17 mouse cellular contexts compared by ENCODE assay signal in the genomic region with DNA sequence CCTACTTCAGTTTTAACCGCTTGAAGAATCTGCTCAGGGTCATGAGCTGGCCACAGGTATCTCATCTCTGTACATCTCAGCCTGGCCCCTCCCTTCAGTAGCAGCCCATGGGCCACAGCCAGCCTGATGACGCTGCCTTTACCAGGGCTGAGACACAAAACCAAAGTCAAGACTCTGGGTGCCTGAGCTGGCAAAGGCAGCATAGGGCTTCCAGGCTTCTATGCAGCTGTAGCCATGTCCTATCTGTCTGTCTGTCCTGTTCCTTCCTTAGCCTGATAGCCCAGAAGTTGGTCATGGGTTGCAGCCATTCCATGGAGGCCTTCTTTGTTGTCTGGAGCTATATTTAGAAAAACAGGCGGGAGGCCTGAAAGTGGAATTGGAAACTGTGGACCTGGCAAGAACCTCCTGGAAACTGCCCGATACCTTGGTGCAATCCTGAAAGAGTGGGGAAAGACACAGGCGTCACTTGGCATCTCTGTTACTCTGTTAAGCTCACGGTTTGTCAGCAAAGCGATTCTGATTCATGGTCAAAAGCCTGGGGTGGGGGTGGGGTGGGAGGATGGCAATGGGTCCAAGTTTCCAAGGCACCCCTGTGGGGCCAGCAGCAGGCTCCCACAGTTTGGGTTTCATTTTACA. TPM values are rescaled to one million over a fixed set of nuclear protein-coding genes. Genes with fewer than 3 reads are reported as not detected.
DNase-seq lines count a peak whose midpoint lies in the region; TF ChIP-seq lines count a peak whose summit lies in the region.
"Had no signal": no experiment of that assay in that cellular context is flagged by ENCODE, and none has a peak within 500 bp of the region (broad histone marks: within the 10 kb centered on the region; RNA-seq: fewer than 3 reads in every experiment).

No protein-coding gene starts in this region.

- no peak overlapping the region for H3K9ac ChIP-seq in heart, adult 2 months (ENCODE audit: low read depth, low read length)
- H3K9ac ChIP-seq: embryonic facial prominence, embryonic 15.5 days; forebrain, embryonic 13.5 days; hindbrain, embryonic 15.5 days; liver, embryonic 14.5 days; neural tube, embryonic 13.5 days had no signal

- peak; percentile 63 for DNase-seq in adrenal gland, adult 2 months
- DNase-seq in adrenal gland, adult 8-10 months = no peak
- peak in 1 of 2 experiments; percentile 31 for DNase-seq in heart, adult 2 months
- no peak for DNase-seq in heart, postnatal 4 days
- peak; percentile 44 for DNase-seq in cerebellum, adult 8-10 months
- DNase-seq in heart, postnatal 36 days = peak; percentile 14 to 31
- DNase-seq in layer of hippocampus, postnatal 25 days (ENCODE audit: extremely low spot score in 1 of 2, low spot score in 1 of 2) = no peak
- no peak for DNase-seq in right cerebral cortex, postnatal 4 days
- DNase-seq: kidney, postnatal 10 days; lung, postnatal 10 days; thymus, adult 18-20 months had no signal

- H3K4me3 ChIP-seq in heart, adult 2 months = no peak overlapping the region
- H3K4me3 ChIP-seq: embryonic facial prominence, embryonic 15.5 days; forebrain, embryonic 13.5 days; hindbrain, embryonic 15.5 days; megakaryocyte, embryonic 14.5 days; neural tube, embryonic 13.5 days had no signal

- 56% methylated on average over 7 of the region's 7 CpGs for WGBS in heart, adult 2 months

- H3K4me1 ChIP-seq in heart, adult 2 months (ENCODE audit: control insufficient read depth, insufficient read depth, low read length) = peaks cover 11% of the 10 kb centered on the region

- no peaks in the 10 kb centered on the region for H3K36me3 ChIP-seq in heart, adult 2 months (ENCODE audit: control insufficient read depth, insufficient read depth, low read length)
- H3K36me3 ChIP-seq: embryonic facial prominence, embryonic 15.5 days; hindbrain, embryonic 15.5 days; neural tube, embryonic 13.5 days had no signal

- no peak for TF ChIP-seq EP300 in heart, adult 2 months (IDR thresholded peaks at IDR 0.05; ENCODE audit: insufficient read depth, low read depth, low read length)

- intact Hi-C loops in heart, adult 2 months (cut with DNase I) = no loop called here
- intact Hi-C loops in heart, postnatal 36 days (cut with DNase I) = no loop called here

- H3K27me3 ChIP-seq in heart, adult 2 months (ENCODE audit: control insufficient read depth, insufficient read depth, low read length) = no peaks in the 10 kb centered on the region
- H3K27me3 ChIP-seq: embryonic facial prominence, embryonic 15.5 days; forebrain, embryonic 13.5 days; hindbrain, embryonic 15.5 days; neural tube, embryonic 13.5 days had no signal

- TF ChIP-seq CTCF in heart, adult 2 months (IDR thresholded peaks at IDR 0.05) = no peak

- no peak for TF ChIP-seq POLR2A in heart, adult 2 months (IDR thresholded peaks at IDR 0.05; ENCODE audit: insufficient read depth, low read depth, low read length)

- H3K79me2 ChIP-seq in heart, adult 2 months (replicated peaks; ENCODE audit: control insufficient read depth, insufficient read depth, low read length) = no peaks in the 10 kb centered on the region

- peak overlapping the region; percentile 34; the same call in 1 of the 2 replicates for H3K27ac ChIP-seq in heart, adult 2 months
- H3K27ac ChIP-seq: embryonic facial prominence, embryonic 15.5 days; forebrain, embryonic 13.5 days; hindbrain, embryonic 15.5 days; liver, embryonic 14.5 days; neural tube, embryonic 13.5 days had no signal

RNA-seq across cellular contexts. Expression of gene Dkk3, which starts 33.1 kb away (rescaled TPM):
- total RNA-seq in adrenal gland, adult 2 months (2021) = 10 to 100 TPM; 18.9 to 21.6 TPM
- polyA plus RNA-seq in adrenal gland, adult 2 months (2012; rRNA removed) = 13.1 and 14.2 TPM in 2 replicates
- 10 to 100 TPM; 22.5 to 28.9 (median 24.0) TPM for total RNA-seq in adrenal gland, adult 8-10 months (2022)
- 10 to 100 TPM; 45.1 to 45.7 TPM for total RNA-seq in heart, adult 2 months (2021)
- polyA plus RNA-seq in heart, adult 2 months (2012; rRNA removed) = 48.3 and 52.1 TPM in 2 replicates
- total RNA-seq in heart, postnatal 4 days (2021) = 10 to 100 TPM; 82.6 to 87.6 TPM
- 10 to 100 TPM; 35.5 to 43.5 TPM for total RNA-seq in heart, postnatal 36 days (2021)
- 100 to 1,000 TPM; 218 to 244 TPM for total RNA-seq in layer of hippocampus, postnatal 25 days (2021)

Comparison
In these comparisons a context has a peak if more than half of its experiments do, and no peak if none do; other contexts are left out.
1. DNase-seq: peak in adrenal gland, adult 2 months (single experiment), cerebellum, adult 8-10 months (single experiment) and heart, postnatal 36 days (2 of 2); none in adrenal gland, adult 8-10 months (single experiment), heart, postnatal 4 days (single experiment), layer of hippocampus, postnatal 25 days (0 of 2) and right cerebral cortex, postnatal 4 days (single experiment).